Mouse (Mus musculus) central nervous system, embryonic 14 days (tissue): ENCODE data around the gene Fbxo5. TPM values are rescaled to one million over a fixed set of nuclear protein-coding genes. Genes with fewer than 3 reads are reported as not detected.

Experiments
- polyA plus RNA-seq: library from polyadenylated mRNA; depleted of rRNA; stranded (reverse); fragments of >200 nt; gene quantifications from 2 replicates; pipeline ENCODE4 v1.2.3, GENCODE M21; 2012; rRNA removed

The Fbxo5 gene
- 22.6 and 25.8 TPM in 2 replicates for polyA plus RNA-seq

DNA sequence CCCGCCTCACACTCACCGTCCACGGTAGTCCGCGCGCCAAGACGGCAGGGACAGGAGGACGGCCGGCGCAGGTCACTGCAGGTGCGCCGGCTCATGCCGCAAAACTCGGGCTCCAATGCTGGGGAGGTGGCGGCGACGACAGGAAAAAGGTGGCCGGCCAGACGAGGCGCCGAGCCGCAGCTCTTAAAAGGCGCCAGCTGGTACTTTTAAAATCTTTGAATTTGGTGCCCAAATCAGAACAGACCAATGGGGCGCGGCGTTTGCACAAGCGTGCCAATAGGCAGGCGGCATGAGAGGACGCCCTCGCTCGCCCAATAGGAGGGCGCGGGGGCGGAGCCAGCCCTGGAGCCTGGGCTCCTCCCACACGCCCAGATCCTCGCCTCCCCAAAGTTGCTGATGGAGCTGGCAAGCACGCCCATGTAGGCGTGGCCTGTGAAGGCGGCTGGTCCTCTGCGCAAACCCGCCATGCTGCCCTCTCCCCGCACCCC, at the start of gene Fbxo5:
Gene Fbxo5 (minus strand): TSS at position 358 of the 488 bp plus-strand sequence.

DNA sequence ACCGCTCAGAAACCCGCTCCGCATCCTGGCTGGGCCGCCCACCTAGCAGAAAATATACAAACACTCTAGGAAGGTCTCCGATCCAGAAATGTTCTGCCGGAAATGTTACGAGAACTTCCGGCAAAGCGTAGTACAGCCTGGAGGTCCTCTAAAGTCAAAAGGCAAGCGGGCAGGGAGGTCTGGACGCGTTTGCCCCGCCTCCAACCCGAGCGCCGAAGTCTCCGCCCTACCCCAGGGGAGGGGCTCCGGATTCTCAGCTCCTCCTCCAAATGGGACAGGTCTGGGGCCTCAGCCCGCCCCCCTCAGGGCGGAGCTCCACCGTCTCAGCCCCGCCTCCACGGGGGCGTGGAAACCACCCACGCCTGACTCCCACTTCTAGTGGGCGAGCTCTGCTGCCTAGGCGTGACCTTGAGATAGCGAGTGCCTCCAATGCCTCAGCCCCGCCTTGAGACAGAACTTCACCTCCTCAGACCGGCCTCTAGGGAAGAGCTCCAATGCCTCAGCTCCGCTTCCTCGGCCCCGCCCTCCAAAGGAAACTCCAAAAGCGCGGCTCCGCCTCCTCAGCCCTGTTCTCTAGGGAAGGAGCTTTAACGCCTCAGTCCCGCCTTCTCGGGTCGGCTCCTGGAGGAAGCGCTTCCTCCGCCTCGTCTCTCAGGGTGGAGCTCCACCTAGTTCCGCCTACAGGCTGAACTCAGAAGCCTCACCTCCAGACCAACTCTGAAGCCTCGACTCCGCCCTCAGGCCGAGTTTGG, 18.5 kb upstream of the Fbxo5 start, which contains the start of gene Mtrf1l:
Gene Mtrf1l (minus strand): TSS at position 171 of the 752 bp plus-strand sequence.

Other genes starting within 250 kb of the Fbxo5 start
- gene Myct1, start 211.8 kb downstream of the Fbxo5 start, polyA plus RNA-seq = 0.87 and 1.2 TPM in 2 replicates
- 0.38 and 0.76 TPM in 2 replicates for gene Vip, start 166.4 kb downstream of the Fbxo5 start, polyA plus RNA-seq
- gene Mtrf1l, start 18.3 kb upstream of the Fbxo5 start, polyA plus RNA-seq = 7.8 and 7.9 TPM in 2 replicates
- gene Rgs17, start 116.8 kb upstream of the Fbxo5 start, polyA plus RNA-seq = 6.2 and 6.8 TPM in 2 replicates